Mouse (Mus musculus) thymus, postnatal 0 days (tissue): ENCODE data around the gene Rapgef6. TPM values are rescaled to one million over a fixed set of nuclear protein-coding genes. Genes with fewer than 3 reads are reported as not detected.
"Not testable (repeated sequence)": the region's sequence is repeated elsewhere in the genome, so short reads cannot be mapped to it uniquely, and the experiment has no call there.

ENCODE experiments used
- DNase-seq: peaks from one replicate; pipeline ENCODE4 v3.0.0-alpha.2; 2015; ENCODE audit warnings: low spot score
- polyA plus RNA-seq: library from polyadenylated mRNA; unstranded; fragments of >200 nt; fragmentation: Nextera tagmentation; extraction: Ambion mirVana; gene quantifications from 2 replicates; pipeline ENCODE4 v1.2.1, GENCODE M21; 2015

Gene Rapgef6
- polyA plus RNA-seq, 1 experiment from 2014 or later = 53.4 TPM

- peak; percentile 38 for DNase-seq
Observed at GRCm38 (mm10) chr11:54567959-54568358, 45.3 kb downstream of the Rapgef6 start.

GRCm38 (mm10) chr11:54574741-54575140 lies 52.1 kb downstream of the Rapgef6 start:
- no peak for DNase-seq

- no peak for DNase-seq
Observed at GRCm38 (mm10) chr11:54592585-54592984, 69.9 kb downstream of the Rapgef6 start.

DNA sequence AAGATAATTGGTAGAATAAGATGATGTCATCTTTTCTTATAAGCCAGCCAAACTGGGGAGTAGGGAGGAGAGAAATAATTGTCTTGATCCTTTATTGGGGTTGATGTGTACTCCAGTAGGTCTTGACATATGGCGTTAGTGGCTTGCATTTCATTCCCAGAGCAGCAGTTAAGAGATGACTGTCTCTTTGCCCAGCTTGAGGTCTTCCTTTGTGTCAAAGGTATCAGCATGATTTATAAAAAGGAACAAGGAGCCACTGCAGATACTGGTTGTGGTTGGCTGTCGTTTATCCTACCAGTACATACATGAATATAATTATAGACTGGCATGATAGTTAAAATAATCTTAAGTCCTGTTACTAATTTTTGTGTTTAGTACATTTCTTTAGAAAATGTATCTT lies 71.4 kb downstream of the Rapgef6 start:
- DNase-seq = no peak

DNA sequence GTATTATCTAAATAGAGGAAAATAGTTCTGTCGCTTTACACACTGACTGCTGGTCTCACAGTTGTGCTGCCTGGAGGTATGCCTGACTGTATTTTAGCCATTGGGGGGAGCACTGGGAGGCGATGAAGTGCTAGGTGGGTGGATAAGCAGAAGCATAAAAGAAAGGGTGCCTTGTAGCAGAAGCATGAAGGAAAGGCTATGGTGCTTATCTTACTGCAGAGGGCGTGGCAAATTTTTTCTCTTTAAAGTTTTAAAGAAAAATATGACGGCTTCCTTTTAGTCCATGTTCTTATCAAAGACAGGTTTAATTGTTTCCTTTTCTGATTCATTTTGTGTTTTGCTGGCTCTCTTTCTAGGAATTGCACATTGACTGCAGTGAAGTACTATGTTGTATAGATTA lies 72.4 kb downstream of the Rapgef6 start:
- no peak for DNase-seq

DNA sequence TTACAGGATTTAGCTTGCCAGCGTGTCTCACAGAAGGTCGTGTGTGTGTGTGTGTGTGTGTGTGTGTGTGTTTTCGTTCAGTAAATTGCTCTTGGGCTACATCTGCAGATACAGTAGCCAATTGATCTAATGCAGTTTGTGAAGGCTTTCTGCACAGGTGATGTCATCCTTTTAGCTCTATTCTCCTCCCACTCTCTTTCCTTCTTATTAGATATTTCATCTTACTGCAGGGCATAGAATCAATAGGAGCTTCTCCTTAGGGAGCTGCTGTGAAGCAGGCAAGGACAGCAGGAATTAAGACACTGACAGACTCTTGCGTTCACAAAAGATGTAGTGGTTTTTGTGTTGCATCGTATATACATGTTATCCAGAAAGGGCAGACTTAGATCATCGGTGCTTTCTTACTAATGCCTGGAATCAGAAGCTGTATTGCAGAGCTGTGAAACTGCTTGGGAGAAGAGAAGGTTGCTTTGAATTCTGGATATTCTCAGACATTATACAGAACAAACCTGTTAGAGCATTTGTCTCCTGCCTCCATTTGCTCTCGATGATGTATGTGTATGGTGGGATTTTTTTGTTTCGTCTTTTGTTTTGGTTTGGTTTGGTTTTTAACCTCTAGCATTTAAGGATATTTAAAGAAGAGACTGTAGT lies 73.4 kb downstream of the Rapgef6 start:
- no peak for DNase-seq

- peak; percentile 3 for DNase-seq
Observed at GRCm38 (mm10) chr11:54597902-54598447, 75.3 kb downstream of the Rapgef6 start.

DNA sequence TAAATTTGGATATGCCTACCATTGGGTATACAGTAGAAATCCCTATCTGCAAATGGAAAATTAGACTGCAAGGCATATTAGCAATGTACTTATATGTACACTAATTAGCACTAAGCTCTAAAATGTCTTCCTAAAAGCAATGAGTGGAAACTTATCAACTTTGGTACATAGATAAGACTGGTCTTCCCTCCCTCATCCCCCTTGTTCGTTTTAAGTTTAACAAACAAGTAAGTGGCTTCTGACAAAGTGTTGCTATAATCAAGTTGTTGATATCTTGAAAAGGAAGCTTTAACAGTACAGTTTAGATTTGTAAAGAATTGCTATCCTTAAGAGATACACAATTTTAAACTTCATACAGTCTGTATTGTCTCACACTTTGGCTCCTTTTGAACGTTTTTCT lies 78.5 kb downstream of the Rapgef6 start:
- DNase-seq = no peak

DNA sequence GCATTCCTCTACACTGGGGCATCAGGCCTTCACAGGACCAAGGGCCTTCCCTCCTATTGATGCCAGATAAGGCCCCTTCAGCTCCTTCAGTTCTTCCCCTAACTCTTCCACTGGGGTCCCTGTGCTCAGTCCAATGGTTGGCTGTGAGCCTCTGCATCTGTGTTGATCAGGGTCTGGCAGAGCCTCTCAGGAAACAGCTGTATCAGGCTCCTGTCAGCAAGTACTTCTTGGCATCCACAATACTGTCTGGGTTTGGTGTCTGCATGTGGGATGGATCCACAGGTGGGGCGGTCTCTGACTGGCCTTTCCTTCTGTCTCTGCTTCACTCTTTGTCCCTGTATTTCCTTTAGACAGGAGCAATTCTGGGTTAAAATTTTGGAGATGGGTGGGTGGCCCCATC lies 80.1 kb downstream of the Rapgef6 start:
- not testable (repeated sequence) for DNase-seq

GRCm38 (mm10) chr11:54604415-54604814 lies 81.8 kb downstream of the Rapgef6 start:
- DNase-seq = no peak

DNA sequence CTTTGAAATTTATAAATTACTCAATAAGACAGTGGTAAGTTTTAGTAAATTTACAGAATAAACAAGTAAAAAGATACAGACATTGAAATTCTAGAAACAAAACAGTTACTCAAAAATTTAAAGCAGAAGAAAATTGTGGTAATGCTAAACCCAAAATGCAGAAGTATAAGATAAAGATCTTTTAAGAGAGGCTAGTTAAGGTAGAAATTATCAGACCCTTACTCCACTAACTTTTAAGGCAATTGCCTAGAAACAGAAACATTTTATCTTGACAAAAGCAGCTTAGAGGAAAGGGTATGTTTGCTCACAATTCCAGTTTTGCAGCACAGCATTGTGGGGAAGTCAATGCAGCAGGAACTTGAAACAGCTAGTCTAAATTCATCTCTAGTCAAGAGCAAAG lies 91.0 kb downstream of the Rapgef6 start:
- no peak for DNase-seq

DNA sequence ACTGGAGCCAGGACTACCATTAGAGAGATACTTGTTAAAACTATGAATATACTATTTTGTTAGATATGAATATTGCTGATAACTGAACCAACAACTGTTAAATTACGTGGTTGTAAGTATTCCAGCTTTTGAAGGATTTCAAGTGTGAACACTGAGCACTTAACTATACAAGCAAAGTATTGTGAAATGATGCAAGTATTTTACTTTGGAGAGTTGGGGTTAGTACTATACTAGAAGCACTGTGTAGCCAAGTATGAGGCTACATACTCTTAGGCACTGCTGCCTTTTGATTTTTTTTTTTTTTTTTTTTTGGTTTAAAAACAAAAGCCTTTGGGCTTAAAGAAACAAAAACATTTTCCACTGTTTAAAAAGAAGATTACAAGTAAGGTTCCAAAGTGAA lies 91.9 kb downstream of the Rapgef6 start:
- no peak for DNase-seq

DNA sequence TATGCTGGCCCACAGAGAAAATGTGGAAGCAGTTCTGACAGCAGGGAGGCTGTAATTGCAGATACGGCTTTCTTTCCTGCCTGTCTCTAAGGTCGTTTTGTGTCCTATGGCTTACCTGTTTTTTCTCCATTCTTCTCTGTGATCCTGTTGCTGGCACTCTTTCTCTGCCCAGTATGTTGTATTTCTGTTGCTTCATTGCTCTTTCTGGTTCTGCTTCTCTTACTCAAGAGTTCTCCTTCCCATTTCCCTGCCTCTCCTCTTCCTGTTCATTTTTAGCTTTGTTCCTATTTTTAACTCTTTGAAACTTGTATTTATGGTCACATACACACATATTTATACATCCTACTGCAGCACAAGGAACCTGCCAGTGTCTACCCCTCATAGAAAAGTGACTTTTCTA lies 96.2 kb downstream of the Rapgef6 start:
- DNase-seq = no peak

GRCm38 (mm10) chr11:54621725-54622124 lies 99.1 kb downstream of the Rapgef6 start:
- DNase-seq = peak; percentile 41

DNA sequence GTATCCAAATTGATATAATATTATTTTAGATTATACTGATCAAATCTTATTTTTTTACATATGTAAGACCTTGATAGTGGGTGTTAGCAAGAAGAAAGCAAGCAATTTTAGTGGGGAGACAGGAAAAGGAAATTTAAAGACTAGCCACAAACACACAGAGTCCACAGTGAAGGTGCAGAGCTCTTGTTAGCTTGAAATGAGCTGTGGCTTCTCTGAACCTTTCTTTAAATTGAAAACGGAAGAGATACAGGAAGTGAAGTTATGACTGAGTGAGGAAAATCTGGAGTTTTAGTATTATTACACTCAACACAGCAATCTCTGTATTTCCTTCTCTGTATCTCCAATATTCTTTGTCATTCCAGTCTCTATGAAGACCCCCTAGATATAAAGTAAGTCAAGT lies 104.3 kb downstream of the Rapgef6 start:
- peak; percentile 7 for DNase-seq

DNA sequence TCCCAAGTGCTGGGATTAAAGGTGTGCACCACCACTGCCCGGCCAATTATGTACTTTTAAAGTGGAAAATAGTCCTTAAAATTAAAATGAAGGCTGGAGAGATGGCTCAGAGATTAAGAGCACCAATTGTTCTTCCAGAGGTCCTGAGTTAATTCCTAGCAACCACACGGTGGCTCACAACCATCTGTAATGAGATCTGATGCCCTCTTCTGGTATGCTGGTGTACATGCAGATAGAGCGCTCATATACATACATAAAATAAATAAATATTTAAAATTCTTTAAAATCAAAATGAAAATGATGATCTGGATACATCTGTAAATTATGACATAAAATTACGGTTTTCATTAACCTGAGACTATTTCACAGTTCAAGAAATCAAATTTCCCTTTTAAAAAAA lies 123.8 kb downstream of the Rapgef6 start:
- DNase-seq = no peak

GRCm38 (mm10) chr11:54648573-54648972 lies 125.9 kb downstream of the Rapgef6 start:
- DNase-seq = no peak

DNA sequence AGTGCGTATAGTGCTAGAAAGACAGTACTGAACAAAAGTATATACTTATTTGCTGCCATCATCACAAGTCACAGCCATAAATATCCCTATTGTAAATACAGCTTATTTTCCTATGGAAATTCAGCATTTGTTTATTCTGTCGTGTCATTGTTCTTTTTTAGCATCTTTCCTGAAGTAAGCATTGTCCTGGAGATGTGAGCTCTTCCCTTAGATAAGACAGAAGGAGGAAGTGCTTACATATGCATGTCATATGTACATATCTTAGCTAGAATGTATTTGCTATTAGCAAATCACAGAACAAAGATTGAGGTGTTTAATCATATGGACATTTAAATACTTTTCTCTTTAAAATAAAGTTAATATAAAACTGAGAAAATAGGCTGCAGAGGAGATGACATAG lies 132.8 kb downstream of the Rapgef6 start:
- DNase-seq = no peak

GRCm38 (mm10) chr11:54673575-54674298 lies 151.1 kb downstream of the Rapgef6 start:
- no peak for DNase-seq

GRCm38 (mm10) chr11:54675792-54676489 lies 153.3 kb downstream of the Rapgef6 start:
- no peak for DNase-seq

GRCm38 (mm10) chr11:54679141-54679540 lies 156.5 kb downstream of the Rapgef6 start:
- DNase-seq = no peak

DNA sequence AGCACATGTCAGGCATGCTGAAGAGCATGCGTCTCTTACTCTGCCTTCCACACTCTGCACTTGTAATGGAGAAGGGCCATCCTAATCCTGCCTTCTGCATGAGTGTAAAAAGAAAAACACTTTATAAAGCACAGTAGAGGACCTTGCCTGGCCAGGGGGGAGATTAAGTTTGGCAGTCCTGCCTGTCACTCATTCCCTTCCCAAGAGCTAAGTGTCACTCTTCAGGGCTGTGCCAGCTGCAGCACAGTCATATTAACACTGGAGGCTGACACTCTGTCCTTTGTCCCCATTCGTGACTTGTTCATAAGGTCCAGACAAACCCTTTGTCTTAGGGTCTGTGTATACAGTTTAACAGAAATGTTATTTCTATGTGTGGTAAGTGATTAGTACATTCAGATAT lies 162.2 kb downstream of the Rapgef6 start:
- no peak for DNase-seq
